Mouse (Mus musculus) embryonic facial prominence, embryonic 11.5 days (tissue): ENCODE data around the gene Cdk5rap3. TPM values are rescaled to one million over a fixed set of nuclear protein-coding genes. Genes with fewer than 3 reads are reported as not detected.

Source experiments
- ATAC-seq: fragments of 200-750 bp; cut with Nextera tagmentation; replicated peaks from 2 replicates; pipeline ENCODE4 v1.8.0; 2017; ENCODE audit warnings: low read depth; ENCODE audit not compliant: insufficient number of reproducible peaks, low FRiP score, low TSS enrichment
- DNase-seq: peaks from one replicate; pipeline ENCODE4 v3.0.0-alpha.2; 2015; ENCODE audit warnings: low spot score
- H3K27ac ChIP-seq: fragments of 300-500 bp; sonication (generic); replicated peaks from 2 replicates; pipeline ENCODE4 v1.5.1; 2014; ENCODE audit warnings: mild to moderate bottlenecking, low read depth, low read length, control low read depth
- H3K27me3 ChIP-seq: fragments of 300-500 bp; sonication (generic); 2 replicates; pipeline ENCODE4 v1.6.1; 2014; ENCODE audit warnings: mild to moderate bottlenecking, low read length, moderate library complexity, mixed read lengths; ENCODE audit not compliant: control insufficient read depth, insufficient read depth
- H3K36me3 ChIP-seq: fragments of 300-500 bp; sonication (generic); replicated peaks from 2 replicates; pipeline ENCODE4 v1.6.1; 2014; ENCODE audit warnings: low read depth, mild to moderate bottlenecking, low read length, moderate library complexity, mixed read lengths; ENCODE audit not compliant: control insufficient read depth, insufficient read depth
- H3K4me1 ChIP-seq: fragments of 300-500 bp; sonication (generic); 2 replicates; pipeline ENCODE4 v1.6.1; 2014; ENCODE audit warnings: low read length, mixed read lengths; ENCODE audit not compliant: control insufficient read depth, insufficient read depth
- H3K4me2 ChIP-seq: fragments of 300-500 bp; sonication (generic); 2 replicates; pipeline ENCODE4 v1.6.1; 2014; ENCODE audit warnings: low read depth, mild to moderate bottlenecking, control low read depth, low read length, moderate library complexity
- H3K4me3 ChIP-seq: fragments of 300-500 bp; sonication (generic); 2 replicates; pipeline ENCODE4 v1.5.1; 2014; ENCODE audit warnings: low read depth, low read length, control low read depth
- H3K9ac ChIP-seq: fragments of 300-500 bp; sonication (generic); replicated peaks from 2 replicates; pipeline ENCODE4 v1.6.1; 2014; ENCODE audit warnings: mild to moderate bottlenecking, control low read depth, low read length
- H3K9me3 ChIP-seq: fragments of 300-500 bp; sonication (generic); replicated peaks from 2 replicates; pipeline ENCODE4 v1.6.1; 2016; ENCODE audit warnings: mild to moderate bottlenecking, low read length, inconsistent platforms, mixed read lengths; ENCODE audit not compliant: control insufficient read depth
- WGBS: fragments of 180-500 bp; shearing (Covaris S2); extraction: QIAGEN DNeasy Blood & Tissue Kit; methylation state at CpG from one replicate; pipeline ENCODE4 v1.1.7; 2014; 5-methylcytosine and 5-hydroxymethylcytosine counted together
- polyA plus RNA-seq: library from polyadenylated mRNA; unstranded; fragments of >200 nt; fragmentation: Nextera tagmentation; extraction: Ambion mirVana; gene quantifications from 2 replicates; pipeline ENCODE4 v1.2.1, GENCODE M21; 2014

Cdk5rap3 gene
- polyA plus RNA-seq, 1 experiment from 2014 or later = 76.0 TPM

DNA sequence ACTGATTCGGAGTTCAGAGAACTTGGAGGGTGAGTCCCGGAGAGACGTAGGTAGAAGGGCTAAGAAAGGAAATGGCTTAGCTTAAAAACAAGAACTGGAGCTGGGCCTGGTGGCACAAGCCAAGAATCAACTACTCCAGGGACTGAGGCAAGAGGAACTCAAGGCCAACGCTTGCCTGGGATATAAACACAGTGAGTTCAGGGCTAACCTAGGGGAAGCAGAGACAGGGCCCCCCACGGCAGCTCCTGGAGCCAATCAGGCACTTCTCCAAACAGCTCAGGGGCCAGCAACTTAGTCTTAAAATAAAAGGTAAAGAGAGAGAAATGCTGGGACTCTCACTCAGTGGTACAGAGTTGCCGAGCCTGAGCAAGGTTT lies 22.1 kb upstream of the Cdk5rap3 start:
- WGBS = 86% methylated on average over 6 of the region's 6 CpGs
- H3K36me3 ChIP-seq = no peaks in the 10 kb centered on the region
- H3K27ac ChIP-seq = no peak overlapping the region
- no peak overlapping the region for H3K9ac ChIP-seq
- ATAC-seq (no peak), DNase-seq (no peak)
- H3K4me1 ChIP-seq = no peaks in the 10 kb centered on the region; the same call in 1 of the 2 replicates
- no peaks in the 10 kb centered on the region for H3K27me3 ChIP-seq
- H3K9me3 ChIP-seq = no peaks in the 10 kb centered on the region
- no peak overlapping the region for H3K4me3 ChIP-seq
- no peak overlapping the region for H3K4me2 ChIP-seq

DNA sequence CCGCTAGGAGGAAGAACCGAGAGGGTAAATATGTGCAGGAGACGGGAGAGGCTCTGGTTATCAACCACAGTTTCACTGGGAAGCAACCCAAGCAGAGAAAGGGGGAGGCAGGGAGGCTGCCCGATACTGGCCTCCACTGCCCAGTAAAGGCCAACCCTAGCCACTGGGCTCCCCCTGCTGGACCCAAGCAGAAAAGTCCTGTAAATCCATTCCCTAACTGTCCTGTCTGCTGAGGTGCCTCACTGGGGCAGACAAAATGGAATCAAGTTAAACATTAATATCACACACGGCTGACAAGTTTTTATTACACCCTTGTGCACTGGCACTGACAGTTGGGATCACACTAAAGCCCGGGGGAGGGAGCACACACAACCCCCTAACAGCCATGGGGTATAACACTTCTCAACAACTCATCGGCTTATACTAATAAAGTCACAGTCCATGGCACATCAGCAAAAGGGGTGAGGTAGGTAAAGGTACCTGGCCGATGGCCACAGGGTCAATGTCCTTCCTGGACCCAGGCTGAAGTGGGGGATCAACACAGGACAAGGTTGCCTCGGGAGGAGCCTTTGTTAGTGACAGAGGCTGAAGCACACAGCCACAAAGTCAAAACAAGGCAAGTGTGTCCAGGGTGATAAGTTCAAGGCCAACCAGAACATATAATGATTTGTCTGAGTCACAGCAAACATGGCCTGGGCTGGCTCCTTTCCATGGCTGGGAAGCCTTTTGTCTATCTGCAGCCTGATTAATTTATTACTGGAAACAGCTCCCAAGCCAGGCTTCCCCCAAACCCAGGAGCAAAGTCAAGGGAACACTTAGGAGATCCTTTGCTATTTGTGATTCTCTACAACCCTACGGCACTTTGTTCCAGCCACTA lies 21.5 kb upstream of the Cdk5rap3 start:
- ATAC-seq = no peak
- Histone ChIP-seq H3K27me3 (no peaks in the 10 kb centered on the region), H3K4me1 (no peaks in the 10 kb centered on the region; the same call in 1 of the 2 replicates), H3K4me3 (no peak overlapping the region), H3K27ac (no peak overlapping the region), H3K36me3 (no peaks in the 10 kb centered on the region), H3K4me2 (no peak overlapping the region), H3K9ac (no peak overlapping the region), H3K9me3 (no peaks in the 10 kb centered on the region)
- WGBS = 50% methylated on average over 10 of the region's 10 CpGs
- peak; percentile 68 for DNase-seq

DNA sequence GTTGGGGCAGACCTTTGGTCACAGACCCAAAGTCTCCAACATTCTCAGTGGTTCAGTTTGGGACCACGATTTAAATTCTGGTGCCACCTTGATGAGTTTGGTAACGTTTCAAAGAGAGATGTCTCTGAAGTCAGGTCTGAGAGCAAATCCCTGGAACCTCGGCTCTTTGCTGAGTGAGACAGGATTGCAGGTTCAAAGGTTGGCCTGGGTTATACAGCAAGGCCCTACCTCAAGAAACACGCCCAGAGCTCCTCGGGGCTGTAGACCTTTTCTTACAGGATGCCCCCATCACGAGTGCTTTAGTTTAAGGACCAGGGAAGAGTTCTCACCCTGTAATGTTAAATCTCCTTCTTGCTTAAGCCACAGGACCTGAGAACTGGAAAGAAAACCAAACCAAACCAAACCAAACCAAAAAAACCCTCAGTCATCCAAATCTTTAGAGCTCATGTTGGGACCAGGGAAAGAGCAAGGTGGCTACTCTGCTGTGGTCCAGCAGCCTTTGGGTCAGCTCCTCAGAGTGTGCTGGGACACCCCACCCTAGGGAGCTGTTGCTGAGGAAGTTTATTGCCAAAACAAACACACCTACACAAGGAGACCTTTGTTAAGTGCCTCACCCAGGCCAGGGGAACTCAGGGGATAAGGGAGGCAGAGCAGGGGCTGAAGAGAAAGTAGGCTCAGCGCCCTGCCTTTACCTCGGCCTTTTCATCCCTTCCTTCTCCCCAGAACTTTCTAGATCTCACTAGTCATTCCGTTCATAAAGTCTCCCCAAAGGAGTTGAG lies 19.8 kb upstream of the Cdk5rap3 start:
- no peak overlapping the region for H3K4me3 ChIP-seq
- H3K36me3 ChIP-seq = no peaks in the 10 kb centered on the region
- no peak overlapping the region for H3K9ac ChIP-seq
- no peaks in the 10 kb centered on the region; the same call in 1 of the 2 replicates for H3K4me1 ChIP-seq
- WGBS = 86% methylated on average over 9 of the region's 9 CpGs
- DNase-seq (no peak), ATAC-seq (no peak)
- H3K4me2 ChIP-seq = no peak overlapping the region
- H3K27ac ChIP-seq = no peak overlapping the region
- H3K27me3 ChIP-seq = no peaks in the 10 kb centered on the region
- H3K9me3 ChIP-seq = no peaks in the 10 kb centered on the region

GRCm38 (mm10) chr11:96934921-96935356 lies 18.6 kb upstream of the Cdk5rap3 start:
- H3K27ac ChIP-seq = no peak overlapping the region
- peak overlapping the region; percentile 18; the same call in 1 of the 2 replicates for H3K9ac ChIP-seq
- no peaks in the 10 kb centered on the region for H3K27me3 ChIP-seq
- peak overlapping the region; percentile 0; the same call in 1 of the 2 replicates for H3K4me2 ChIP-seq
- DNase-seq (peak; percentile 69), ATAC-seq (peak; percentile 82)
- H3K4me3 ChIP-seq = no peak overlapping the region
- WGBS = 24% methylated on average over 12 of the region's 12 CpGs
- H3K9me3 ChIP-seq = no peaks in the 10 kb centered on the region
- H3K36me3 ChIP-seq = no peaks in the 10 kb centered on the region
- no peaks in the 10 kb centered on the region; the same call in 1 of the 2 replicates for H3K4me1 ChIP-seq

- H3K4me1 ChIP-seq = no peaks in the 10 kb centered on the region; the same call in 1 of the 2 replicates
- ATAC-seq (no peak), DNase-seq (no peak)
- no peaks in the 10 kb centered on the region; the same call in 1 of the 2 replicates for H3K27me3 ChIP-seq
- 92% methylated on average over 13 of the region's 13 CpGs for WGBS
- H3K4me2 ChIP-seq = no peak overlapping the region
- H3K4me3 ChIP-seq = no peak overlapping the region
- no peak overlapping the region for H3K27ac ChIP-seq
- no peak overlapping the region for H3K9ac ChIP-seq
- no peaks in the 10 kb centered on the region for H3K9me3 ChIP-seq
- no peaks in the 10 kb centered on the region for H3K36me3 ChIP-seq
Measured at GRCm38 (mm10) chr11:96933562-96934276, 17.4 kb upstream of the Cdk5rap3 start.

DNA sequence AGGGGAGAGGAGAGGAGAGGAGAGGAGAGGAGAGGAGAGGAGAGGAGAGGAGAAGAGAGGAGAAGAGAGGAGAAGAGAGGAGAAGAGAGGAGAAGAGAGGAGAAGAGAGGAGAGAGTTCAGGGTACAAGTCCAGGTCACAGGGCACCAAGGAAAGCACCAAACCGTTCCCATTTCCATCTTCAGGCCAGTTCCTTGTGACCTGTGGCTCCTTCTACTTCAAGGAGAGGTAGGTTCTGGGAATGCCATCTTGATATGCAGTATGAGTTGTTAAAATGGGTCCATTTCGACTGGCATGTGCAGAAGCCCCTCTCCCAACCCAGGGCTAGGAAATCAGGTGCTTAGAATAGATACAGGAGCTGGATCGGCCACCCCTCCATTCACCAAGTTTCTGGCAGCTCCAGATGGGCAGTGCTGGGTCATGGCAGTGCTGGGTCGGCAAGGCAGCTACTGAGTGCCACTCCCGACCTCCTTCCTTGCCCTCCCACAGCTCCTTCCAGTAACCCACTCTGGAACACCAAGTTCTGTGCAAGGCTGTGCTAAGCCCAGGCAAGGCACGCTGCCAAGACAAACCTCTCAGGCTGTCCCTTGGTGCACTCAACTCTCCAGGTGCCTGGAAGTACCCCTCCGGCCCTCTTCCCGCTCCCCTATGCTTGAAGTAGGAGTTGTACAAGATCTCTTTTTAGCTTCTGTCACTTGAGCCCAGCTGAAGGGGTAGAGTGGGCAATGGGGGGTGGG lies 15.2 kb upstream of the Cdk5rap3 start:
- no peak overlapping the region for H3K4me3 ChIP-seq
- no peaks in the 10 kb centered on the region for H3K36me3 ChIP-seq
- no peak for ATAC-seq
- 64% methylated on average over 8 of the region's 8 CpGs for WGBS
- H3K9me3 ChIP-seq = no peaks in the 10 kb centered on the region
- DNase-seq = no peak
- H3K4me1 ChIP-seq = no peaks in the 10 kb centered on the region; the same call in 1 of the 2 replicates
- H3K9ac ChIP-seq = no peak overlapping the region
- H3K4me2 ChIP-seq = no peak overlapping the region
- H3K27me3 ChIP-seq = no peaks in the 10 kb centered on the region; the same call in 1 of the 2 replicates
- no peak overlapping the region for H3K27ac ChIP-seq

GRCm38 (mm10) chr11:96929766-96930331 lies 13.6 kb upstream of the Cdk5rap3 start:
- Histone ChIP-seq H3K27ac (no peak overlapping the region), H3K36me3 (no peaks in the 10 kb centered on the region), H3K4me3 (no peak overlapping the region), H3K4me1 (no peaks in the 10 kb centered on the region; the same call in 1 of the 2 replicates), H3K27me3 (no peaks in the 10 kb centered on the region; the same call in 1 of the 2 replicates), H3K4me2 (no peak overlapping the region), H3K9ac (no peak overlapping the region), H3K9me3 (no peaks in the 10 kb centered on the region)
- DNase-seq (no peak), ATAC-seq (no peak)
- WGBS = 66% methylated on average over 9 of the region's 9 CpGs
